In genomic region chr14:86307806-86308205, GRCm38 (mm10) we compare ENCODE assay signal across 10 mouse cellular contexts.
DNase-seq lines count a peak whose midpoint lies in the region; ATAC-seq and TF ChIP-seq lines count a peak whose summit lies in the region.
"Had no signal": no experiment of that assay in that cellular context is flagged by ENCODE, and none has a peak within 500 bp of the region (broad histone marks: within the 10 kb centered on the region; RNA-seq: fewer than 3 reads in every experiment).

No protein-coding gene starts in this region.

- intact Hi-C loops in left cerebral cortex, postnatal 25 days (cut with DNase I), result no loop called here

- no peak overlapping the region for H3K4me3 ChIP-seq in ES-Bruce4 (ENCODE audit: low read depth, low read length)
- no peak overlapping the region for H3K4me3 ChIP-seq in forebrain, postnatal 0 days (ENCODE audit: low read depth, low read length)
- no peak overlapping the region for H3K4me3 ChIP-seq in hindbrain, postnatal 0 days (ENCODE audit: low read length)
- no peak overlapping the region for H3K4me3 ChIP-seq in midbrain, postnatal 0 days (ENCODE audit: low read depth, low read length)
- H3K4me3 ChIP-seq: embryonic facial prominence, embryonic 12.5 days had no signal

- H3K9me3 ChIP-seq in ES-Bruce4 (replicated peaks; ENCODE audit: control insufficient read depth, insufficient read depth, low read length, poor library complexity, severe bottlenecking), result 0 out of 2 replicates have a peak, but pooled peaks cover under 1% of the 10 kb centered on the region
- H3K9me3 ChIP-seq in forebrain, postnatal 0 days (ENCODE audit: low read length), result no peaks in the 10 kb centered on the region
- no peaks in the 10 kb centered on the region for H3K9me3 ChIP-seq in hindbrain, postnatal 0 days (ENCODE audit: low read length)
- no peaks in the 10 kb centered on the region for H3K9me3 ChIP-seq in midbrain, postnatal 0 days (ENCODE audit: low read length)
- H3K9me3 ChIP-seq: embryonic facial prominence, embryonic 12.5 days had no signal

- WGBS in forebrain, postnatal 0 days, result 41% methylated on average over 2 of the region's 2 CpGs
- 26% methylated on average over 2 of the region's 2 CpGs for WGBS in hindbrain, postnatal 0 days
- 45% methylated on average over 2 of the region's 2 CpGs for whole genome bisulfite sequencing in midbrain, postnatal 0 days

- no peak for TF ChIP-seq EP300 in ES-Bruce4 (IDR thresholded peaks at IDR 0.05; ENCODE audit: insufficient read depth, low read depth, low read length)

- POLR2A ChIA-PET in Patski (lab: Charles Lee), result no interaction called here

- no peak overlapping the region for H3K27ac ChIP-seq in ES-Bruce4 (ENCODE audit: insufficient read depth, low read length)
- H3K27ac ChIP-seq in forebrain, postnatal 0 days (ENCODE audit: low read depth, low read length), result no peak overlapping the region
- H3K27ac ChIP-seq in hindbrain, postnatal 0 days, result no peak overlapping the region
- no peak overlapping the region for H3K27ac ChIP-seq in midbrain, postnatal 0 days (ENCODE audit: low read depth, low read length)
- H3K27ac ChIP-seq: embryonic facial prominence, embryonic 12.5 days; macrophage had no signal

- no peaks in the 10 kb centered on the region for H3K36me3 ChIP-seq in ES-Bruce4 (ENCODE audit: control insufficient read depth, insufficient read depth, low read length, poor library complexity, severe bottlenecking)
- no peaks in the 10 kb centered on the region for H3K36me3 ChIP-seq in forebrain, postnatal 0 days (ENCODE audit: insufficient read depth)
- no peaks in the 10 kb centered on the region for H3K36me3 ChIP-seq in hindbrain, postnatal 0 days (ENCODE audit: insufficient read depth, low read length)
- no peaks in the 10 kb centered on the region for H3K36me3 ChIP-seq in midbrain, postnatal 0 days (ENCODE audit: insufficient read depth, low read length)
- H3K36me3 ChIP-seq: embryonic facial prominence, embryonic 12.5 days had no signal

- TF ChIP-seq CTCF in ES-Bruce4 (IDR thresholded peaks at IDR 0.05; ENCODE audit: low read depth, low read length) (peak; percentile 37), Patski (IDR thresholded peaks at IDR 0.05) (peak; percentile 89)
- TF ChIP-seq CTCF in forebrain, postnatal 0 days (IDR thresholded peaks at IDR 0.05; ENCODE audit: low read depth), result peak; percentile 75
- peak; percentile 80 for TF ChIP-seq CTCF in hindbrain, postnatal 0 days (IDR thresholded peaks at IDR 0.05; ENCODE audit: low read depth)
- peak; percentile 80 for TF ChIP-seq CTCF in midbrain, postnatal 0 days (IDR thresholded peaks at IDR 0.05)

- in situ Hi-C loops in Patski (cut with MboI; ENCODE audit: low pct_unique_long_range_greater_than_20kb), result loop anchor here (25.0 kb wide), 1 partner anchor 1871 kb away; the partner anchor contains the start of gene Pcdh17

- no peak for DNase-seq in Patski (ENCODE audit: low read depth, low spot score)
- peak; percentile 51 for DNase-seq in forebrain, postnatal 0 days
- peak; percentile 78 for DNase-seq in hindbrain, postnatal 0 days (ENCODE audit: low spot score)
- peak; percentile 59 for DNase-seq in left cerebral cortex, postnatal 25 days (ENCODE audit: low spot score in 2 of 2)
- peak; percentile 78 for DNase-seq in midbrain, postnatal 0 days (ENCODE audit: low spot score)

- no peak for TF ChIP-seq POLR2A in ES-Bruce4 (IDR thresholded peaks at IDR 0.05; ENCODE audit: insufficient read depth, low read length)

- H3K27me3 ChIP-seq in ES-Bruce4 (ENCODE audit: control insufficient read depth, insufficient read depth, low read length, poor library complexity, severe bottlenecking) (no peaks in the 10 kb centered on the region), Patski (peaks cover 23% of the 10 kb centered on the region)
- no peaks in the 10 kb centered on the region for H3K27me3 ChIP-seq in forebrain, postnatal 0 days (ENCODE audit: insufficient read depth, low read length)
- H3K27me3 ChIP-seq in hindbrain, postnatal 0 days (ENCODE audit: insufficient read depth, low read length), result no peaks in the 10 kb centered on the region
- H3K27me3 ChIP-seq in midbrain, postnatal 0 days (ENCODE audit: insufficient read depth, low read length), result no peaks in the 10 kb centered on the region
- H3K27me3 ChIP-seq: embryonic facial prominence, embryonic 12.5 days had no signal

- ATAC-seq in Patski, result peak; percentile 76
- no peak for ATAC-seq in forebrain, postnatal 0 days
- ATAC-seq in hindbrain, postnatal 0 days, result peak; percentile 78
- no peak for ATAC-seq in midbrain, postnatal 0 days (ENCODE audit: low FRiP score)
- no peak for ATAC-seq in monocyte, adult 5-6 weeks (replicated peaks; ENCODE audit: insufficient number of reproducible peaks, low FRiP score, low TSS enrichment, poor library complexity, severe bottlenecking)
- no peak for ATAC-seq in megakaryocyte, adult 5-6 weeks (ENCODE audit: poor library complexity, severe bottlenecking)

- no peak overlapping the region for H3K4me2 ChIP-seq in forebrain, postnatal 0 days (ENCODE audit: low read depth)
- H3K4me2 ChIP-seq in hindbrain, postnatal 0 days (ENCODE audit: low read depth, low read length), result no peak overlapping the region
- no peak overlapping the region for H3K4me2 ChIP-seq in midbrain, postnatal 0 days (ENCODE audit: low read depth, low read length, poor library complexity, severe bottlenecking)
- H3K4me2 ChIP-seq: embryonic facial prominence, embryonic 12.5 days had no signal

- CTCF ChIA-PET in Patski (lab: Charles Lee), result interaction anchor here (1.1 kb wide), 1 partner anchor 103 kb away, joined by 3 read pairs; no protein-coding TSS in a partner anchor

- no peak overlapping the region for H3K9ac ChIP-seq in ES-Bruce4 (ENCODE audit: low read depth, poor library complexity, severe bottlenecking)
- H3K9ac ChIP-seq in forebrain, postnatal 0 days, result no peak overlapping the region
- H3K9ac ChIP-seq in hindbrain, postnatal 0 days (replicated peaks; ENCODE audit: low read length), result no peak overlapping the region
- H3K9ac ChIP-seq in midbrain, postnatal 0 days (replicated peaks; ENCODE audit: low read length, poor library complexity, severe bottlenecking), result no peak overlapping the region
- H3K9ac ChIP-seq: embryonic facial prominence, embryonic 12.5 days had no signal

- H3K4me1 ChIP-seq in ES-Bruce4 (ENCODE audit: control insufficient read depth, insufficient read depth, low read length), result no peaks in the 10 kb centered on the region
- no peaks in the 10 kb centered on the region for H3K4me1 ChIP-seq in forebrain, postnatal 0 days (ENCODE audit: insufficient read depth)
- no peaks in the 10 kb centered on the region for H3K4me1 ChIP-seq in hindbrain, postnatal 0 days (ENCODE audit: insufficient read depth, low read length)
- H3K4me1 ChIP-seq in midbrain, postnatal 0 days (ENCODE audit: insufficient read depth, low read length), result no peaks in the 10 kb centered on the region
- H3K4me1 ChIP-seq: embryonic facial prominence, embryonic 12.5 days had no signal

Comparison
In these comparisons a context has a peak if more than half of its experiments do, and no peak if none do; other contexts are left out.
1. CTCF ChIP-seq: peak in every context shown above with its lines; median percentile 89 in Patski; 80 in hindbrain, postnatal 0 days; 80 in midbrain, postnatal 0 days; 75 in forebrain, postnatal 0 days; 37 in ES-Bruce4.
2. ATAC-seq: peak in Patski (single experiment) and hindbrain, postnatal 0 days (single experiment); none in forebrain, postnatal 0 days (single experiment), midbrain, postnatal 0 days (single experiment), monocyte, adult 5-6 weeks (single experiment) and megakaryocyte, adult 5-6 weeks (single experiment).